ENCODE assay signal across 8 mouse cellular contexts in the genomic region with DNA sequence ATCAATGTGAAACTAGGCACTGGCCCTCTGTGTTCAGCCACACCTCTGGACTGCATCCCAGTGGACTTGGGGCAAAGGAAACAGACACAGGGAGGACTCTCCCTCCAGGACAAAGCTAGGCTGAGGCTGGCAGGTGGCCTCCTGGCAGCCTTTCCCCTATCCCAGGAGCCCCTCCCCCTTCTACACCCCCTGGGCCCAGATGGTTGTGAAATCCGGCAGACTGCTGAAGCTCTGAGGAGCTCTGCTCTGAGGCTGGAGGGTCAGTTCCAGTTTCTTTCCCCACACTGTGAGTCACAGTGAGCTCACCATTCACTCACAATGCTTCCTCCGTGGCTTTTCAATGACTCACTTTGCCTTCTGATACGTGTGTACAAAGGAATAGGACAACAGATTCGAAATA. TPM values are rescaled to one million over a fixed set of nuclear protein-coding genes. Genes with fewer than 3 reads are reported as not detected.
DNase-seq lines count a peak whose midpoint lies in the region; ATAC-seq lines count a peak whose summit lies in the region.

No protein-coding gene starts in this region.

- H3K4me2 ChIP-seq in neural tube, embryonic 11.5 days (ENCODE audit: low read depth) = no peak overlapping the region
- no peak overlapping the region for H3K4me2 ChIP-seq in neural tube, embryonic 15.5 days
- H3K4me2 ChIP-seq in embryonic facial prominence, embryonic 14.5 days (ENCODE audit: low read depth, low read length) = no peak overlapping the region
- H3K4me2 ChIP-seq in heart, embryonic 16.5 days (ENCODE audit: low read depth, low read length) = no peak overlapping the region

- H3K4me1 ChIP-seq in neural tube, embryonic 11.5 days (ENCODE audit: control insufficient read depth, insufficient read depth, low read length) = peaks cover 4% of the 10 kb centered on the region; the same call in 1 of the 2 replicates
- peaks cover 12% of the 10 kb centered on the region for H3K4me1 ChIP-seq in neural tube, embryonic 15.5 days
- 0 out of 2 replicates have a peak, but pooled peaks cover 6% of the 10 kb centered on the region for H3K4me1 ChIP-seq in embryonic facial prominence, embryonic 14.5 days (ENCODE audit: control insufficient read depth, insufficient read depth, low read length)
- peaks cover 13% of the 10 kb centered on the region for H3K4me1 ChIP-seq in heart, embryonic 16.5 days (ENCODE audit: control insufficient read depth, insufficient read depth, low read length)

- no peaks in the 10 kb centered on the region for H3K9me3 ChIP-seq in neural tube, embryonic 11.5 days (ENCODE audit: control insufficient read depth, low read length)
- no peaks in the 10 kb centered on the region for H3K9me3 ChIP-seq in neural tube, embryonic 15.5 days (replicated peaks)
- no peaks in the 10 kb centered on the region for H3K9me3 ChIP-seq in embryonic facial prominence, embryonic 14.5 days (ENCODE audit: control insufficient read depth, low read length)
- H3K9me3 ChIP-seq in heart, embryonic 16.5 days (replicated peaks; ENCODE audit: control insufficient read depth, low read length) = peaks cover 4% of the 10 kb centered on the region

- H3K36me3 ChIP-seq in neural tube, embryonic 11.5 days (ENCODE audit: control insufficient read depth, insufficient read depth, low read length) = no peaks in the 10 kb centered on the region
- H3K36me3 ChIP-seq in neural tube, embryonic 15.5 days = no peaks in the 10 kb centered on the region
- no peaks in the 10 kb centered on the region for H3K36me3 ChIP-seq in embryonic facial prominence, embryonic 14.5 days (ENCODE audit: control insufficient read depth, insufficient read depth, low read length)
- peaks cover 5% of the 10 kb centered on the region; the same call in 1 of the 2 replicates for H3K36me3 ChIP-seq in heart, embryonic 16.5 days (ENCODE audit: control insufficient read depth, insufficient read depth)

- ATAC-seq in neural tube, embryonic 11.5 days (ENCODE audit: insufficient read depth, low FRiP score, low TSS enrichment) = no peak
- no peak for ATAC-seq in neural tube, embryonic 15.5 days (ENCODE audit: low FRiP score)
- ATAC-seq in embryonic facial prominence, embryonic 14.5 days (ENCODE audit: low read depth) = peak; percentile 51; the same call in 1 of the 2 replicates
- peak; percentile 38 for ATAC-seq in heart, embryonic 16.5 days (replicated peaks; ENCODE audit: extremely low read depth, insufficient read depth, low FRiP score)

- H3K9ac ChIP-seq in neural tube, embryonic 11.5 days (ENCODE audit: low read length) = peak overlapping the region; percentile 22; the same call in 1 of the 2 replicates
- H3K9ac ChIP-seq in neural tube, embryonic 15.5 days (replicated peaks) = no peak overlapping the region
- no peak overlapping the region for H3K9ac ChIP-seq in embryonic facial prominence, embryonic 14.5 days (ENCODE audit: low read depth, low read length)
- no peak overlapping the region for H3K9ac ChIP-seq in heart, embryonic 16.5 days (ENCODE audit: low read length)

- H3K27me3 ChIP-seq in neural tube, embryonic 11.5 days (ENCODE audit: control insufficient read depth, insufficient read depth, low read length) = no peaks in the 10 kb centered on the region
- 0 out of 2 replicates have a peak, but pooled peaks cover 3% of the 10 kb centered on the region for H3K27me3 ChIP-seq in neural tube, embryonic 15.5 days (replicated peaks)
- H3K27me3 ChIP-seq in embryonic facial prominence, embryonic 14.5 days (replicated peaks; ENCODE audit: control insufficient read depth, insufficient read depth, low read length) = no peaks in the 10 kb centered on the region
- H3K27me3 ChIP-seq in heart, embryonic 16.5 days (ENCODE audit: control insufficient read depth, insufficient read depth, low read length) = no peaks in the 10 kb centered on the region

- peak; percentile 33 for DNase-seq in neural tube, embryonic 11.5 days (ENCODE audit: low spot score)
- peak; percentile 48 for DNase-seq in embryonic facial prominence, embryonic 14.5 days (ENCODE audit: low spot score)
- peak; percentile 54 to 63 for DNase-seq in kidney, postnatal 4 days
- peak; percentile 62 to 79 for DNase-seq in lung, postnatal 4 days
- DNase-seq in right cerebral cortex, postnatal 4 days = peak; percentile 30
- DNase-seq in cerebellum, adult 9-11 months = no peak

- no peak overlapping the region for H3K27ac ChIP-seq in neural tube, embryonic 11.5 days (ENCODE audit: low read depth, low read length)
- no peak overlapping the region for H3K27ac ChIP-seq in neural tube, embryonic 15.5 days (replicated peaks)
- H3K27ac ChIP-seq in embryonic facial prominence, embryonic 14.5 days (replicated peaks; ENCODE audit: low read depth, low read length) = 0 out of 2 replicates have a peak overlapping the region, but pooled peaks have one; percentile 5
- H3K27ac ChIP-seq in heart, embryonic 16.5 days (ENCODE audit: low read length) = peak overlapping the region; percentile 20; the same call in 1 of the 2 replicates

- no peak overlapping the region for H3K4me3 ChIP-seq in neural tube, embryonic 11.5 days (ENCODE audit: low read depth, low read length)
- no peak overlapping the region for H3K4me3 ChIP-seq in neural tube, embryonic 15.5 days (replicated peaks)
- H3K4me3 ChIP-seq in embryonic facial prominence, embryonic 14.5 days (ENCODE audit: low read depth, low read length) = no peak overlapping the region
- H3K4me3 ChIP-seq in heart, embryonic 16.5 days (ENCODE audit: low read length) = no peak overlapping the region

- WGBS in neural tube, embryonic 11.5 days = 24% methylated on average over 4 of the region's 4 CpGs
- WGBS in neural tube, embryonic 15.5 days = 25% methylated on average over 4 of the region's 4 CpGs
- 31% methylated on average over 4 of the region's 4 CpGs for WGBS in embryonic facial prominence, embryonic 14.5 days
- WGBS in heart, embryonic 16.5 days = 28% methylated on average over 4 of the region's 4 CpGs

RNA-seq across cellular contexts. Expression of a gene that starts 29.9 kb away (rescaled TPM):
- 2.5 and 3.4 TPM in 2 replicates for polyA plus RNA-seq in neural tube, embryonic 11.5 days (2014; fragmentation: Nextera tagmentation; extraction: Ambion mirVana)
- 1.4 and 2.0 TPM in 2 replicates for polyA plus RNA-seq in neural tube, embryonic 15.5 days (2015; fragmentation: Nextera tagmentation; extraction: Ambion mirVana)
- 5.2 and 6.0 TPM in 2 replicates for polyA plus RNA-seq in embryonic facial prominence, embryonic 14.5 days (2014; fragmentation: Nextera tagmentation; extraction: Ambion mirVana)
- 4.8 and 7.2 TPM in 2 replicates for polyA plus RNA-seq in heart, embryonic 16.5 days (2015; fragmentation: Nextera tagmentation; extraction: Ambion mirVana)

RNA-seq across cellular contexts. Expression of a gene that starts 51.9 kb away (rescaled TPM):
- 0.08 and 0.34 TPM in 2 replicates for polyA plus RNA-seq in neural tube, embryonic 11.5 days (2014; fragmentation: Nextera tagmentation; extraction: Ambion mirVana)
- 1.2 and 1.5 TPM in 2 replicates for polyA plus RNA-seq in neural tube, embryonic 15.5 days (2015; fragmentation: Nextera tagmentation; extraction: Ambion mirVana)
- 1.4 and 2.3 TPM in 2 replicates for polyA plus RNA-seq in embryonic facial prominence, embryonic 14.5 days (2014; fragmentation: Nextera tagmentation; extraction: Ambion mirVana)
- polyA plus RNA-seq in heart, embryonic 16.5 days (2015; fragmentation: Nextera tagmentation; extraction: Ambion mirVana) = 1.1 TPM in 2 replicates

Comparison
In these comparisons a context has a peak if more than half of its experiments do, and no peak if none do; other contexts are left out.
1. ATAC-seq: peak in embryonic facial prominence, embryonic 14.5 days (single experiment) and heart, embryonic 16.5 days (single experiment); none in neural tube, embryonic 11.5 days (single experiment) and neural tube, embryonic 15.5 days (single experiment).
2. H3K27ac ChIP-seq: peak in embryonic facial prominence, embryonic 14.5 days (single experiment) and heart, embryonic 16.5 days (single experiment); none in neural tube, embryonic 11.5 days (single experiment) and neural tube, embryonic 15.5 days (single experiment).